Mouse (Mus musculus) ES-CJ7 (cell line): ENCODE data around the gene Lrrfip1.

ENCODE experiments used
- DNase-seq: peaks from one replicate; pipeline ENCODE4 v3.0.0; 2011; ENCODE audit warnings: low read depth, low spot score

Gene Lrrfip1

GRCm38 (mm10) chr1:91023230-91023629 is 24.7 kb downstream of the Lrrfip1 start:
- DNase-seq: no peak

GRCm38 (mm10) chr1:91023960-91024359 is 25.4 kb downstream of the Lrrfip1 start:
- DNase-seq: no peak

DNA sequence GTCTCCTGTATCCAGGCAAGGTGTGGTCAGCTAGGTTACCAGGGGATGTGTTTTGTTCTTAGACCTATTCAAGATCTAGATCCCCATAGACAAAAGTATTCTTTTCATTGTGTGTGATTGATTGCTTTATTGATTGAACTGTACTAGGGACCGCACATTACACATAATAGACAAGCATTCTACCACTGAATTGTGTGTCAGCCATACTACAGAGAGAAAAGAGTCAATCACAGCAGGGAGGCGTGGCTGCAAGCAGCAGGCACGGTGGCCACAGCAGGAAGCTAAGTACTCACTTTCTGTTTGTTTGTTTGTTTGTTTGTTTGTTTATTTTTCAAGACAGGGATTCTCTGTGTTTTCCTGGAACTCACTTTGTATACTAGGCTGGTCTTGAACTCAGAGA is 25.9 kb downstream of the Lrrfip1 start:
- DNase-seq: peak; percentile 19

- no peak for DNase-seq
Measured at GRCm38 (mm10) chr1:91026945-91027344, 28.4 kb downstream of the Lrrfip1 start.

DNA sequence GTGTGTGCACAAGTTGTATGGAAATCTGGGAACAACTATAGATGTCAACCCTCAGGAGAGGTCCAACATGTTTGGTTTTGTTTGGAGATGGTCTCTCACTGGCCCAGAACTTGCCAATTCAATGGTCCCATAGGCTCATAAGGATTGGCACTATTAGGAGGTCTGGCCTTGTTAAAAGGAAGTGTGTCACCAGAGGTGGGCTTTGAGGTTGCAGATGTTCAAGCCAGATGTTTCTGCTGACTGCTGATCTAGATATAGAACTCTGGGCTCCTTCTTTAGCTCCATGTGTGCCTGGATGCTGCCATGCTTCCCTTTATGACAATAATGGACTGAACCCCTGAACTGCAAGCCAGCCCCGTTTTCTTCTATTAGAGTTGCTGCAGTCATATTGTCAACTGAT is 31.8 kb downstream of the Lrrfip1 start:
- DNase-seq: no peak

DNA sequence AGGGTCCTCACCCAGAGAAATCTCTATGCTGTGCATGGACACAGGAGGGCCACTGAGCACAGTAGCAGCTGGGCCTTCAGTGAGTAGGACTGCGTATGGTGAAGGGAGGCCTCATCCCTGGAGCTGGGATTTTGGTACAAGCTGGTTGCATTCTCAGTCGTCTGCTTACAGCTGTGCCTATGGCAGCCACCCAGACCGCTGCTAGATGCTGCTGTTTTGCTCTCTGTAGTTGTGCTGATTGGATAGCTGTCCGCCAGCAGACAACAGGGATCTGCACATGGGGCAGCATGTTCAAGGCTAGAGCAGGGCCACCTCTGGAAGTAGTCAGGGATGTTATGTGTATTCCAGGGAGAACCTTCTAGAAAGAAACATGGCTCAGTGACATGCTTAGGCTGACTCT is 33.0 kb downstream of the Lrrfip1 start:
- DNase-seq: no peak

DNA sequence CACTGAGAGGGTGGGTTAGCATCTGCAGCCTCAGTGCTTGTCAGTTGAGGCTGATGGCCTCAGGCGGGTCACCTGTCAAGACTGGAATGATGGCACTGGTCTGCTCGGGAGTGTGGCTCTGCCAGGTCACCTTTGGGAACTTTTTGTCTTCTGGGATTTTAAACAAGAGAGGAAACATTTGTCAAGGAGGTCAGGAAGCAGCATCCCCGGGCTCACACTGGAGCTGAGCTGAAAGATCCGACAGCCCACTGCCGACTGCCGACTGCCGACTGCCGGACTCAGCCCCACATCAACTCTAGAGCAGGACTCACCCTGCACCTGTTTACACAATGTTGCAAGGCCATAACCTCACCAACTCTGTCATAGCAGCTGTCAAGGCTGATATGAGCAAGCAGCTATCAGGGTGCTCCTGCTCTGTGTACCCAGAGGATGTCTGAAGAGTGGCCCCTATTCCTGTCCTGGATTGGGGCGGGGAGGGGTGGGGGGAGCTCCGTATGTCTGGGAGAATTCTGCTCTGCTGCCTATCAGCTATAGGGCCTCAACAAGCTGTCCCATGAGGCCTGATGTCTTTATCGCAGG is 33.9 kb downstream of the Lrrfip1 start:
- no peak for DNase-seq

GRCm38 (mm10) chr1:91034547-91034946 is 36.0 kb downstream of the Lrrfip1 start:
- no peak for DNase-seq

DNA sequence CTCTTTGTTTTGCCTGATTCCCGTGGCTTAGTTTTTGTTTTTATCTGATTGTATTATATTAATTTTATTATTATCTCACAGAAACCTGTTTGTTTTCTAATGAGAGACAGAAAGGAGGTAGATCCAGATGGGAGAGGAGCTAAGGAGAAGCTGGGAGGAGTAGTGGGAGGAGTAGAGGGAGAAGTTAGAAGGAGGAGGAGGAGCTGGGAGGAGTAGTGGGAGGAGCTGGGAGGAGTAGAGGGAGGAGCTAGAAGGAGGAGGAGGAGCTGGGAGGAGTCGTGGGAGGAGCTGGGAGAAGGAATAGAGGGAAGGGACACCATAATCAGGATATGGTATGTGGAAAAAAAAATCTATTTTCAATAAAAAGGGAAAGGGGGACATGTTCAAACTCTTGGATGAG is 36.7 kb downstream of the Lrrfip1 start:
- no peak for DNase-seq

- no peak for DNase-seq
Measured at GRCm38 (mm10) chr1:91037213-91037612, 38.7 kb downstream of the Lrrfip1 start.

DNA sequence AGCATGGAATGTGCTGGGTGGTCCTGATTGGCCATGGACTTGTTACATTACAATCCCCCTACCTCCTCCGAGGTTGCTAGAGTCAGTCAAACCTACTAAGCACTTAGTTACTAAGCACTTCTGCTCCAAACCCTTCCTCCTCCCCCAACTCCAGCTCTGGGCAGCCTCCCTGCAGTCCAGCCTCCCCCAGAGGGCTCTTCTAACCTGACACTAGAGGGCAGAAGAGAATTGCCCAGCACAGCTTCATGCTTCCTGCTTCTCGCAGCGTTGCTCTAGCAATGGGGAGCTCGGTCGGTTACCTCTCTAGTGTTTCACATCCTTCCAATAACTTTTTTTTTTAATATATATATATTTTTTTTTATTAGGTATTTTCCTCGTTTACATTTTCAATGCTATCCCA is 39.5 kb downstream of the Lrrfip1 start:
- DNase-seq: no peak

DNA sequence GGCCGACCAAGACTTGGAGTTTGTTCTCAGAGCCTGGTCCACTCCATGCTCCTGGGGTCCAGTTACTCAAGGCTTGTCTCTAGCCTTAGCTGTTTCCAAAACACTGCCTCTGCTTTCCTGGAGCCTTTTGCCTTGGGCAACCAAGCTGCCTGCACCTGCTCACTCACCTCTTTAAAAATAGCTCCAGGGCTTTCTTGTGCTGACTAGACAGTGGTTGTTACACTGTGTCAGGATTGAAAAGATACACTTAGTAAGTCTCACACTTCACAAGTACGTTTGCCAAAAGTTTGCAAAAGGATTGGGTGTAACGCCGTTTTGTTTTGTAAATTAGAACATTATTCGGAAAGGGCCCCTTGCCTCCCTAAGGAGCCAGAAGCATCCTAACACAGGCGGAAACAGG is 40.0 kb downstream of the Lrrfip1 start:
- DNase-seq: peak; percentile 37

DNA sequence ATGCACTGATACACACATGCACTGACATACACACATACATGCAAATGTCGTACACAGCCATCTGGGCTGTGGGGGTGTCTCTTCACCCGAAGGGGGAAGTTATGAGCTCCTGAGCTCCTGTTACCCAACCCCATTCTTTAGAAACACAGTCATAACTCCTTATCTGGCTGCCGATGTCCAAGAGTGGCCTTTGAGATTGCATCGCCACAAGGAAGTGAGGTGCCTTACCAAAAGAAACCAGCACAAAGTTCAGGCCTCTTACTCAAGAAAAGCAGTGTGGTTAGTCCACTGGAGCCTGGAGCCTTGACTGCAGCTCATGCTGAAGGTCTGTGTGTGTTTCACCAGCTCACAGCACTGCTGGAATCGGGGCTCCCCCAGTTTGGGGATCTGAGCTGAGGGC is 43.1 kb downstream of the Lrrfip1 start:
- DNase-seq: no peak

GRCm38 (mm10) chr1:91043191-91043590 is 44.7 kb downstream of the Lrrfip1 start:
- DNase-seq: no peak

DNA sequence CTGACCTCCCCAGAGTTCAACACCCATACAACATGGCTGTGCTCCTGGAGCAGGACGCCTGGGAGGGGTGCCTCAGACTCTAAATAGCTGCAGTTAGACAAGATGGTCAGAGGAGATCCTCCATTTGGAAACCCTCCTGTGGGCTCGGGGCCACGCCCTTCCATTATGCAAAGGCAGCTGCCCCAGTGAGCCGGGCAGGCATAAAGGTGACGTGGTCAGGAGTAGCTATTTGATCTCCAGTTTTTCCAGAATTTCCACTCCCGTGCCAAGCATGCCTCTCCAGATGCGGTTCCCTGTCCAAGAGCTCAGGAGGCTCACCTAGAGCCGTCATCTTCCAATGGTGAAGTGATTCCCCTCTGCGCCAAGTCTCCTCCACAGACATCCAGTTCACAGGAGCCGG is 45.6 kb downstream of the Lrrfip1 start:
- DNase-seq: peak; percentile 36

GRCm38 (mm10) chr1:91044648-91045047 is 46.1 kb downstream of the Lrrfip1 start:
- DNase-seq: no peak

DNA sequence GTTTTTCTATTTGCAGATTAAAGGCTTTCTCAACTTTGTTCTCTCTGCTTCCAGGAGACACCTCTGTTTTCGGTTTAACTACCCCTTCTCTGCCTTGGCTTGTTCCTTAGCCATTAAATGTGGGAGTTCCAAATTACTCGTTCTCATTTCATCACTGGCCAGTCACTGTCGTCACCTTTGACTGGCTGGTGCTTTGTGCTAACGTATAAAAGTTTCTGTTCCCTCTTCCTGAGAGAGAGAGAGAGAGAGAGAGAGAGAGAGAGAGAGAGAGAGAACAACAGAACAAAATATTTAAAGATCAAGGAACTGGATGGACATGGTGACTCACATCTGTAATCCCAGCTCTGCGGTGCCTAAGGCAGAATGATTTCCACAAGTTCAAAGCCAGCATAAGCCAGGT is 47.7 kb downstream of the Lrrfip1 start:
- no peak for DNase-seq

DNA sequence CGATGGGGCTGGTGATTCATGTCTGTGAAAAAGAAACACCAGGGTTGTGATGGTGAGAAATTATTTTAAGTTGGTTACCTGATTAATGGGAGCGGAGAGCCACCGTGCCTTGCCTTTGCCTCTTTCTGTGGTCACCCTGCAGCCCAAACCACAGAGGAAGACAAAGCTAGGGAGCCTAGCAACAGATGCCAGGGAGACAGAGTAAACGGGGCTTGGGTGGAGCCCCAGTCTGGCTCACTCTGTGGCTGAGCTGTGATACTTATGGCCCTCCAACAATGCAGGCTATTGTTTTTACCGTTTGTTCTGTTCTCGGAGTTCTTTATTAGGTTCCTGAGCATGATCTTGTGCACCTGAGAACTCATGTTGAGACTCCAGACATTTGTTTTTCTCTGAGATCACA is 50.8 kb downstream of the Lrrfip1 start:
- DNase-seq: no peak

- DNase-seq: no peak
Measured at GRCm38 (mm10) chr1:91051461-91052094, 53.0 kb downstream of the Lrrfip1 start.

DNA sequence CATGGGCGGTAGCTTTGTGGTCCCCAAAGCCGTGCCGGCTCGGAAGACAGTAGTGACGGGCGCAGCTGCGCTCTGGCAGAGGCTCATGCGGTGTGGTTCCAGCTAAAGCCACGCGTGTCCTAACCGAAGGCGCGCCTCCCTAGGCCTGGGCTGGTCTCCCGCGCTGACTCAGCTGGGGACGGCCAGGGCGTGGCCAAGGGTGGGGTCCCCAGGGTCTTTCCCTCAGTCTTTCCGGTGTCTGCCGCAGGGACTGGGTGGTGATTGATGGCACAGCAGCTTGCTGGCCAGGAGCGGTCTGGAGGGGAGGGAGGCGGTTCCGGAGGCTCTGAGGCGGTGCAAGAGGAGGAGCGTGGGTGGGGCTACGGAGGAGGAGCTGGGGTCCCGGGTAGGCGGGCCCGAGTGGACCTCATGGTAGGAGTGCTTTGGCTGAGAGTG is 54.2 kb downstream of the Lrrfip1 start:
- DNase-seq: peak; percentile 95

GRCm38 (mm10) chr1:91053218-91054073 is 54.9 kb downstream of the Lrrfip1 start:
- no peak for DNase-seq

GRCm38 (mm10) chr1:91054074-91054471 is 55.5 kb downstream of the Lrrfip1 start:
- peak; percentile 24 for DNase-seq

GRCm38 (mm10) chr1:91054815-91055214 is 56.3 kb downstream of the Lrrfip1 start:
- no peak for DNase-seq
